Mouse (Mus musculus) heart, embryonic 12.5 days (tissue): ENCODE data around the gene Ifngr1. TPM values are rescaled to one million over a fixed set of nuclear protein-coding genes. Genes with fewer than 3 reads are reported as not detected.

Experiments
- ATAC-seq: fragments of 200-750 bp; cut with Nextera tagmentation; 2 replicates; pipeline ENCODE4 v1.8.0; 2017; ENCODE audit warnings: moderate TSS enrichment, moderate library complexity; ENCODE audit not compliant: insufficient number of reproducible peaks, low FRiP score
- H3K27ac ChIP-seq: fragments of 300-500 bp; sonication (generic); 2 replicates; pipeline ENCODE4 v1.5.1; 2016; ENCODE audit warnings: mild to moderate bottlenecking, moderate library complexity; ENCODE audit not compliant: poor library complexity, severe bottlenecking
- H3K27me3 ChIP-seq: fragments of 300-500 bp; sonication (generic); replicated peaks from 2 replicates; pipeline ENCODE4 v1.6.1; 2016; ENCODE audit warnings: mild to moderate bottlenecking, moderate library complexity
- H3K36me3 ChIP-seq: fragments of 300-500 bp; sonication (generic); 2 replicates; pipeline ENCODE4 v1.6.1; 2016; ENCODE audit warnings: mild to moderate bottlenecking, moderate library complexity
- H3K4me1 ChIP-seq: fragments of 300-500 bp; sonication (generic); replicated peaks from 2 replicates; pipeline ENCODE4 v1.6.1; 2016; ENCODE audit warnings: mild to moderate bottlenecking
- H3K4me2 ChIP-seq: fragments of 300-500 bp; sonication (generic); 2 replicates; pipeline ENCODE4 v1.6.1; 2016; ENCODE audit warnings: mild to moderate bottlenecking, moderate library complexity
- H3K4me3 ChIP-seq: fragments of 300-500 bp; sonication (generic); 2 replicates; pipeline ENCODE4 v1.5.1; 2016; ENCODE audit warnings: mild to moderate bottlenecking
- H3K9ac ChIP-seq: fragments of 300-500 bp; sonication (generic); 2 replicates; pipeline ENCODE4 v1.6.1; 2016; ENCODE audit warnings: mild to moderate bottlenecking, moderate library complexity
- H3K9me3 ChIP-seq: fragments of 300-500 bp; sonication (generic); replicated peaks from 2 replicates; pipeline ENCODE4 v1.6.1; 2016; ENCODE audit warnings: mild to moderate bottlenecking, moderate library complexity
- WGBS: fragments of 180-500 bp; shearing (Covaris S2); methylation state at CpG from one replicate; pipeline ENCODE4 v1.1.7; 2016; 5-methylcytosine and 5-hydroxymethylcytosine counted together
- polyA plus RNA-seq: library from polyadenylated mRNA; unstranded; fragments of >200 nt; fragmentation: Nextera tagmentation; extraction: Ambion mirVana; gene quantifications from 2 replicates; pipeline ENCODE4 v1.2.1, GENCODE M21; 2016

The Ifngr1 gene
- polyA plus RNA-seq, 1 experiment from 2014 or later, result 33.0 TPM

- Histone ChIP-seq H3K4me3 (no peak overlapping the region), H3K27me3 (no peaks in the 10 kb centered on the region), H3K27ac (no peak overlapping the region), H3K4me2 (no peak overlapping the region), H3K9me3 (no peaks in the 10 kb centered on the region), H3K36me3 (no peaks in the 10 kb centered on the region), H3K9ac (no peak overlapping the region), H3K4me1 (no peaks in the 10 kb centered on the region)
- ATAC-seq, result no peak
- 59% methylated on average over 4 of the region's 4 CpGs for WGBS
These were observed 21.5 kb upstream of the Ifngr1 start for GRCm38 (mm10) chr10:19570288-19570687.

DNA sequence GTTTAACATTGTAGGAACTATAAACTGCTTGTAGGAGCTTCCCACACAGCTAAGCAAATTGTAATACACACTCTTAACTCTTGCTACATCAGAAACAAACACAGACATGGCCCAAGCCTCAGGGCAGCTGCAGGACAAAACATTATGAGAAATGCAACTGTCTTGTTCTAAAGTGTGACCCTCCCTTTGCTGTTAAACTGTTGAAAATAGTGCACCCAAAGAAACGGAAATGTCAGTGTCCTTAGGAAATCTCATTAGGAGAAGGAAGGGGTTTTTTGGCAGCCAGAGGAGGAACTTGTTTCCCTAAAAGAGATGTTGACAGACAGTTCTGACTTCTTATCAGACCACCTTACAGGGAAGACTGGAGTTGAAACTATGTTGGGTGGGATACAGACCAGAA is 21.0 kb upstream of the Ifngr1 start:
- Histone ChIP-seq H3K4me3 (no peak overlapping the region), H3K27ac (no peak overlapping the region)

DNA sequence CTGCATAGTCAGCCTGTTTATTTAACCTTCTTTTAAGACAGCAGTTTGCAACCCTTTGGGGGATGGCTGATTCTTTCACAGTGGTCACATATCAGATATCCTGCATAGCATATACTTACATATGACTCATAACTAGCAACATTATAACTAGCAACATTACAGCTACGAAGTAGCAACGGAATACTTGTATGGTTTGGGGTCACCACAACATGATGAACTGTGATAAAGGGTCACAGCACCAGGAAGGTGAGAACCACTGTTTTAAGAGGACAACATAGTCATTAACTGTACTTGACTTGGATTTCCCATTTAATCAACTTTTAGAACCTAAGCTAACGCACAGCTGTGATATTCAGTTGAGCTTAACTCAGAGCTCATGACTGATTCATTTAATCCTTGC is 14.2 kb upstream of the Ifngr1 start:
- H3K4me1 ChIP-seq, result peaks cover 5% of the 10 kb centered on the region
- WGBS, result 89% methylated on average over 3 of the region's 3 CpGs
- no peaks in the 10 kb centered on the region for H3K27me3 ChIP-seq
- no peak overlapping the region for H3K9ac ChIP-seq
- H3K9me3 ChIP-seq, result no peaks in the 10 kb centered on the region
- H3K4me3 ChIP-seq, result no peak overlapping the region
- no peak overlapping the region for H3K27ac ChIP-seq
- H3K4me2 ChIP-seq, result no peak overlapping the region
- H3K36me3 ChIP-seq, result no peaks in the 10 kb centered on the region
- no peak for ATAC-seq

More for the DNA sequence above, 21.0 kb upstream of the Ifngr1 start:
- H3K4me1 ChIP-seq, result no peaks in the 10 kb centered on the region
- no peaks in the 10 kb centered on the region for H3K36me3 ChIP-seq
- no peak for ATAC-seq
- no peak overlapping the region for H3K4me2 ChIP-seq
- no peaks in the 10 kb centered on the region for H3K27me3 ChIP-seq
- no peak overlapping the region for H3K9ac ChIP-seq
- H3K9me3 ChIP-seq, result no peaks in the 10 kb centered on the region
- WGBS, result 33% methylated on average over 1 of the region's 1 CpGs

DNA sequence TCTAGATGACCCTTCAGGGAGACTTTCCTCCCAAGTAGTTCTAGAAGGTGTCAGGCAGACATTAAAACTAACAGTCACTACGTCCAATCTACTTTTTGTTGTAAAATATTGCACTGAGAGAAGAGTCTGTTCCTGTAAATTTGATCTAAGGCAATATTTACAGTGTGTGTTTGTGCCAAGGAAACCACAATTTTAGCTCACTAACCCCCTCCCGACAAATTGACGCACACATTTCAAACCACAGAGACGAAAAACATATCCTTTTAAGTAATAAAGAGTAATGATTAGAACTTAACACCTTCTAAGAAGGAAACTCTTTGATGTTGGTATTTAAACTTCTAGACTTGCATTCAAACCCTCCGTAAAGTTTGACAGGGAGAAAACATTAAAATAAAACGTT is 13.7 kb upstream of the Ifngr1 start:
- Histone ChIP-seq H3K4me3 (no peak overlapping the region), H3K36me3 (no peaks in the 10 kb centered on the region), H3K4me2 (no peak overlapping the region), H3K9me3 (no peaks in the 10 kb centered on the region), H3K4me1 (peaks cover 7% of the 10 kb centered on the region), H3K27ac (no peak overlapping the region), H3K27me3 (no peaks in the 10 kb centered on the region), H3K9ac (no peak overlapping the region)
- WGBS, result 74% methylated on average over 6 of the region's 6 CpGs
- ATAC-seq, result no peak

- Histone ChIP-seq H3K4me3 (no peak overlapping the region), H3K9me3 (no peaks in the 10 kb centered on the region), H3K36me3 (no peaks in the 10 kb centered on the region), H3K9ac (no peak overlapping the region), H3K27me3 (no peaks in the 10 kb centered on the region), H3K4me1 (peaks cover 9% of the 10 kb centered on the region), H3K4me2 (0 out of 2 replicates have a peak overlapping the region, but pooled peaks have one; percentile 23), H3K27ac (no peak overlapping the region)
- no peak for ATAC-seq
- WGBS, result 65% methylated on average over 9 of the region's 9 CpGs
These were observed 13.3 kb upstream of the Ifngr1 start for GRCm38 (mm10) chr10:19578409-19578986.

GRCm38 (mm10) chr10:19580660-19581059 is 11.1 kb upstream of the Ifngr1 start:
- no peak for ATAC-seq
- no peak overlapping the region for H3K4me2 ChIP-seq
- no peak overlapping the region for H3K9ac ChIP-seq
- H3K27me3 ChIP-seq, result no peaks in the 10 kb centered on the region
- no peaks in the 10 kb centered on the region for H3K36me3 ChIP-seq
- peaks cover 14% of the 10 kb centered on the region for H3K4me1 ChIP-seq
- WGBS, result 64% methylated on average over 3 of the region's 3 CpGs
- no peak overlapping the region for H3K4me3 ChIP-seq
- no peak overlapping the region for H3K27ac ChIP-seq
- H3K9me3 ChIP-seq, result no peaks in the 10 kb centered on the region

- Histone ChIP-seq H3K27me3 (no peaks in the 10 kb centered on the region), H3K4me3 (no peak overlapping the region), H3K36me3 (no peaks in the 10 kb centered on the region), H3K4me2 (no peak overlapping the region), H3K4me1 (peaks cover 14% of the 10 kb centered on the region), H3K9me3 (no peaks in the 10 kb centered on the region), H3K27ac (no peak overlapping the region), H3K9ac (no peak overlapping the region)
- no peak for ATAC-seq
- 56% methylated on average over 9 of the region's 9 CpGs for WGBS
These were observed 9.7 kb upstream of the Ifngr1 start for GRCm38 (mm10) chr10:19581844-19582582.

DNA sequence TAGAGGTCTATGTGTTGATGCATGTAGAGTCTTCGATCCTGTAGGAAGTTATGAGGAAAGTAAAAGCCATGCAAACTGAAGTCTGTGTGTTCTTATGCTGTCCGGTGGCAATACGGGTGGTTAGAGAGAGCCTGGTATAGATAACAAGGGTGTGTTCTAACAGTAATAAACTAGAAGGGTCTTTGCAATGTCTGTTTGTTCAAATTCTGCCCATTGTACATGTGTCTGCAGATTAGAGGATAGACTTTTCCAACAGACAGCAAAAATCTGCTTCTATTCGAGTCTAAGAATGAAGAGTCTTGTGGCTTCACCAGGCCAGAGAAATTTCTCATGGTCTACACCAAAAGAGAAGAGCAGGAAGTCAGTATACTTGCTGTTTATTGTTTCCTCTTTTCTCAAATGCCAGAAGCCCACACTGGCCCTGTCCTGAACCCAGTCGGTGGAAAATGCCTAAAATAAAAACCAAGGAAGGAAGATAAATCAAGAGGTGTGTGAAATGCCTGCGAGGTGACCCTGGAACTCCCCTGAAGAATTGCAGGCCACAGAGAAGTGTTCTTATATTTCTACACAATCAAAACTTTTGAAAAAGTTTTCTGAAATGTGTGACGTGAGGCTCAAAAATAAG is 8.8 kb upstream of the Ifngr1 start:
- H3K4me2 ChIP-seq, result no peak overlapping the region
- no peaks in the 10 kb centered on the region for H3K27me3 ChIP-seq
- H3K36me3 ChIP-seq, result no peaks in the 10 kb centered on the region
- H3K9me3 ChIP-seq, result no peaks in the 10 kb centered on the region
- no peak overlapping the region for H3K4me3 ChIP-seq
- H3K9ac ChIP-seq, result no peak overlapping the region
- WGBS, result 61% methylated on average over 7 of the region's 7 CpGs
- peaks cover 14% of the 10 kb centered on the region for H3K4me1 ChIP-seq
- no peak overlapping the region for H3K27ac ChIP-seq
- no peak for ATAC-seq

DNA sequence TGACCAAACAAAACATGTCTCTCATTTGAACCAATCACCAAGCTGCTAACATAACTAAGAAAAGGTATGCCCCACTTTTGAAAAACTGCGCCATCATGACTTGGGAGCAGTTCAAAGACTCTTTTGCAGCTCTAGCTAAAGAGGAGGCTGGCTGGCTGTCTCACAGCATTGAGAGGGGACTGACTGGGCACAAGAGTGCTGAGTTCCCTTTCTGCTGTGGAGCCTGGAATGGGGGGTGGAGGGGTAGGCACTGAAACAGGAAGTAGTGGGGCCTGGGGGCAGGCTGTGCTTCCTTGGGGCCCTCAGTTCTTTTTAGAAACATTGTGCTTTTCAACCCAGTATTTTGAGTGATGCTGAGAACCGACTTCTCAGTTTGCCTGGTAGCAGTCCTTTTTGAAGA is 7.7 kb upstream of the Ifngr1 start:
- H3K4me3 ChIP-seq, result no peak overlapping the region
- H3K4me2 ChIP-seq, result no peak overlapping the region
- 84% methylated on average over 2 of the region's 2 CpGs for WGBS
- H3K4me1 ChIP-seq, result peaks cover 8% of the 10 kb centered on the region; the same call in 1 of the 2 replicates
- no peaks in the 10 kb centered on the region for H3K27me3 ChIP-seq
- H3K36me3 ChIP-seq, result no peaks in the 10 kb centered on the region
- no peak overlapping the region for H3K27ac ChIP-seq
- no peaks in the 10 kb centered on the region for H3K9me3 ChIP-seq
- no peak overlapping the region for H3K9ac ChIP-seq
- no peak for ATAC-seq

DNA sequence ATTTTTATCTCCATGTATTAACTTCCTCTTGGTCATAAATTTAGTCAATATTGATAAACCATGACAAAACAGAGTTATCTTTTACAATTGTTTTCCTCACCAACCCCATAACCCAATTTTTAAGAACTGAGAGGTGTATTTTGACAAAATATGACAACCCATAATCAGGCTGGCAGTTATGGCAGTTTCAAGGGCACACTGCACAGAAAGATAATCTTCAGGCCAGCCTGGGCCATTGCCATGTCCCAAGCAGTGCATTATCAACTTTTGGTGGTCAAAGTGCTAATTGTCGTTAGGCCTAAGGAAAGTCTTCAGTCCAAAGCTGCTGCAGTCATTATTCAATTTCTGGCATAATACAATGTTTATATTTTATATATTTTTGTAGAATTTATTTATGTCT is 6.9 kb upstream of the Ifngr1 start:
- Histone ChIP-seq H3K9ac (no peak overlapping the region), H3K4me3 (no peak overlapping the region), H3K27me3 (no peaks in the 10 kb centered on the region), H3K4me1 (peaks cover 8% of the 10 kb centered on the region; the same call in 1 of the 2 replicates), H3K27ac (no peak overlapping the region), H3K4me2 (no peak overlapping the region), H3K36me3 (no peaks in the 10 kb centered on the region), H3K9me3 (no peaks in the 10 kb centered on the region)
- no peak for ATAC-seq
- WGBS, result 80% methylated on average over 1 of the region's 1 CpGs

DNA sequence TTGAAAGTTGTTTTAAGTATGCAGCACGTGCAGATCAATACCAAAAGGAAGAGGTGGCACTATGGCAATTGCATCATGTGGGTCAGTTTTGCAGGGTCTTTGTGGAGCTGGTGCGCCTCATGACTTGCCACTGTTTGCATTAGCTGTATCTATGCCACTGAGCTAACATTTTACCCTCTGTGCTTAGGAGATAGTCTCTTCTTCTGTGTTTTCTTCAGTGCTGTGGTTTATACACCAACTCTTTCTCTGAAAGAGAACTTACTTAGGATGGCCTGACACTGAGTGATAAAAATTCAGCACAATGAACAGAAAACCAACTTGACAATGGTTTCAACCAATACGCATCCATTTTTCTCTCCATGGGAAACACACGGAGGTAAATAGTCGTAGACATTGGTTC is 5.9 kb upstream of the Ifngr1 start:
- 82% methylated on average over 5 of the region's 5 CpGs for WGBS
- no peak overlapping the region for H3K4me2 ChIP-seq
- H3K36me3 ChIP-seq, result no peaks in the 10 kb centered on the region
- no peak overlapping the region for H3K4me3 ChIP-seq
- no peaks in the 10 kb centered on the region for H3K9me3 ChIP-seq
- no peaks in the 10 kb centered on the region for H3K27me3 ChIP-seq
- no peak overlapping the region for H3K27ac ChIP-seq
- H3K4me1 ChIP-seq, result peaks cover 9% of the 10 kb centered on the region; the same call in 1 of the 2 replicates
- H3K9ac ChIP-seq, result no peak overlapping the region
- no peak for ATAC-seq
